Mouse (Mus musculus): Measurements from ENCODE around the gene Traf3ip2.

The Traf3ip2 gene

GRCm38 (mm10) chr10:39606434-39606833, 6.3 kb upstream of the Traf3ip2 start:
- no peak for DNase-seq

DNA sequence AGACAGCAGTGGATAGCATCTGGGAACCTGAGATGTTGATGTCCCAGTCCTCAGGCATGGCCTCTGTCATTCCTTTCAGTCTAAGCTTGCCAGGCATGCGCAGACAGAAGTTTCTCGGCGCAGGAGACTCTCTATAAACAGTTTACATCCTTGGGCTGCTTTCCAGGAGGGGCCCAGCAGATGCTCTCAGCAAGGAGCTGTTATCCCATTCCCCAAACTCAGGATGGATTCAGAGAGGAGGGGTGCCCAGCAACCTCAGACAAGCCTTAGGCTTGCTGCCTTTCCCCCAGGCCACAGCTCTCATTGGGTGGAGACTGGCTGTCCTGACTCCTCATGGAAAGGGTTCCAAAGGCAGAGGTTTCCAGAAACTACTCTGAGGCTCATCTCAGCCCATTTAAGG, 1.5 kb upstream of the Traf3ip2 start:
- no peak for DNase-seq

- no peak for DNase-seq
Observed at GRCm38 (mm10) chr10:39612131-39612530, 603 bp upstream of the Traf3ip2 start.

DNA sequence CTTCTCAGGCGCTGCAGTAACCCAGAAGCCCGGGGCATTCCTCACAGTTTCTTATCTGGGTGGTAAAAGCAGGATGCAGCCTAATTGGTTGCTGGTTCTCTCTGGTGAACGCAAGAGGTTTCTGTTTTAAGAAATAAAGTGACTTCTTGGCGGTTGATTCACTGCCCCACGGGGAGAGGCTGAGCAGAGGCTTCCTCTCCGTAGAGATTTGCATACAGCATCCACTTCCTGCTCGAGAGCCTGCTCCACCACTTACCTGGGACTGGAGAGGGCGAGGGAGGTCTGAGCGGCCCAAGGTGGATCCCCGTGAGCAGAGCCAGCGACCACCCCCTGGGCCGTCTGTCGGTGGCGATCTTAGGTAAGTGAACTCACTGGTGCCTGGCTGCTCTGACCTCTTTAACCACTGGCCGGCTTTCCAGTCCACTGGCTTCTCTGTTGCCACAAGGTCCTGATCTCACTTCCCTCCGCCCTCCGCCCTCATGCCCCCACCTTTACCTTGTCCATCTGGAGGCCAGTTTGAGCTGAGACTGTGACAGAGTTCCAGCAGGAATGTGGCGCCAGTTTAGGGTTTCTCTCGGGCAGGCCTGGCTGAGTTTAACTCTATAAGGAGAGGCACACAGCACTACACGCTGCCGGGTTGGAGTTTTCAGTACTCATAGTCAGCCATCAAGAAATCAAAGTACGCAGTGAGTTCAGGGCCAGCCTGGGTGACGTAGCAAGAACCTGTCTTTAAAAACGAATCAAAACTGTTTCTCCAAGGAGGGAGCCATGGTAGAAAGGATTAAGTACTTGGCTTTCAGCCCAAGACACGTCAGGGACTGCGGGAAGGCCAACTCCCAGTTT, 476 bp downstream of the Traf3ip2 start:
- no peak for DNase-seq

- DNase-seq = no peak
Observed at GRCm38 (mm10) chr10:39613973-39614372, 1.2 kb downstream of the Traf3ip2 start.

DNA sequence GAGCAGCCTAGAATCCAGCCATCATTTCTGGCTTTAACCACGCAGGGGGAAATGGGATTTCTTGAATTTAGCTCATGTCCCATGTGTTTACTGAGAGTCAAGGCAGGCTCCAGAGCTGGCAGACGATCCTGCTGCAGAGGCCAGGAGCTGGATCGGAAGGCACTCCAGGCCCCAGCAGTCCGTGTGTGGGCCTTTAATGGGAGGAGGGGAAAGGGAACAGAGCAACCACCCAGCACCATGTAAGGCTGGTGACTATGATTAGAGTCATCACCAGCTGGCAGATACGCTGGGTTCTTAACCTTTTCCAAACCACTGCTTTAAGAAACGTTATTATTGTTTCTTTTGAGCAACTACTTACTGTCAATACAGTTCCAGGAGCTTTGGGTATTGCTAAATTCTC, 1.9 kb downstream of the Traf3ip2 start:
- no peak for DNase-seq

DNA sequence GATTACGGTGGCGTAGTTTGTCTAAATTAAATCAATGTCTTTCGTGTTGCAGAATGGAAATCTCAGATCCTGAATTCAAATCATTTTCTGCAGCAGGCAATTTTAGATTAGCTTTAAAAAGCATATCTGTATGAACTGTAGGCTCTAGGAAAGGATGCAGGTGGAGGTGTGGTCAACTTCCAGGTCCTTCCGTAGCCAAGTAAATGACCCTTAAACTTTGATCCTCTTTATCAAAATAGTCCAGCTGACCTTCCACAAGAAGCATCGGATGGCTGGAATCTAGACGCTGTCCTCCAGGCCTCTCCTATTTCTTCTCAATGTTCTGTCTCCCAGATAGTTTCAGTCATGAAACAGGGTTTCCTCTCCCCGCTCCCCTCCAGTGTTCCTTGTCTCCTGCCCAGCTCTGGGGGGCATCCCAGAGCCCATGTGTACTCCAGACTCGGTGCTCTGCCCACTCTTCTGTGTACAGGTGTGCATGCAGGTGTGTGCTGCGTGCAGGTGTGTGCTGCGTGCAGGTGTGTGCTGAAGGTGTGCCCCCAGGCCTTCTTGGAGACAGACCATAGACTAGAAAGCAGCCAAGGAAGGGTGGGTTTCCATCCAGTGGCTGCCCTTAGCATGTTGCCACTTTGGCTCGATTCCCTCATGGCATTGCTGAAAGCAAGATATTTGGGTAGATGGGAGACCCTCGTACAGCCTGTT, 2.9 kb downstream of the Traf3ip2 start:
- no peak for DNase-seq

GRCm38 (mm10) chr10:39616230-39616590, 3.5 kb downstream of the Traf3ip2 start:
- no peak for DNase-seq

GRCm38 (mm10) chr10:39616626-39617025, 3.9 kb downstream of the Traf3ip2 start:
- DNase-seq = no peak

- DNase-seq = no peak
Observed at GRCm38 (mm10) chr10:39618431-39618830, 5.7 kb downstream of the Traf3ip2 start.

GRCm38 (mm10) chr10:39620626-39621025, 7.9 kb downstream of the Traf3ip2 start:
- no peak for DNase-seq

DNA sequence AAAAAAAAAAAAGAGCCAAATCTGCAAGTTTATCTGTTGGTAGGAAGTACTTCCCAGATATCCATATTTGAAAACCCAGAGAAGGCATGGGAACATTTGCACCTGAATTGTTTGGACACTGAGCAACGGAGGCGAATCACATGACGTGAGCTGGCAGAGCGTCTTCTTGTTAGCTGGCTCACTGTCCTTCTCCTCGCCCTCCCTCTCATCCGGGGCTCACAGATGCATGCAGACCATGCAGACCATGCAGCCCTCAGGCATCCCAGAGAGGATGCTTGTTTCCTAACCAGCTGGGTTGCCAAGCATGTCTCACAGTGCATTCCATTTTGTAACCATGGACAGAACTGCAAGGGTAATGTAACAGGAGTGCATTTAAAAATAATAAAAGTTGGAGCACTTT, 11.1 kb downstream of the Traf3ip2 start:
- no peak for DNase-seq

DNA sequence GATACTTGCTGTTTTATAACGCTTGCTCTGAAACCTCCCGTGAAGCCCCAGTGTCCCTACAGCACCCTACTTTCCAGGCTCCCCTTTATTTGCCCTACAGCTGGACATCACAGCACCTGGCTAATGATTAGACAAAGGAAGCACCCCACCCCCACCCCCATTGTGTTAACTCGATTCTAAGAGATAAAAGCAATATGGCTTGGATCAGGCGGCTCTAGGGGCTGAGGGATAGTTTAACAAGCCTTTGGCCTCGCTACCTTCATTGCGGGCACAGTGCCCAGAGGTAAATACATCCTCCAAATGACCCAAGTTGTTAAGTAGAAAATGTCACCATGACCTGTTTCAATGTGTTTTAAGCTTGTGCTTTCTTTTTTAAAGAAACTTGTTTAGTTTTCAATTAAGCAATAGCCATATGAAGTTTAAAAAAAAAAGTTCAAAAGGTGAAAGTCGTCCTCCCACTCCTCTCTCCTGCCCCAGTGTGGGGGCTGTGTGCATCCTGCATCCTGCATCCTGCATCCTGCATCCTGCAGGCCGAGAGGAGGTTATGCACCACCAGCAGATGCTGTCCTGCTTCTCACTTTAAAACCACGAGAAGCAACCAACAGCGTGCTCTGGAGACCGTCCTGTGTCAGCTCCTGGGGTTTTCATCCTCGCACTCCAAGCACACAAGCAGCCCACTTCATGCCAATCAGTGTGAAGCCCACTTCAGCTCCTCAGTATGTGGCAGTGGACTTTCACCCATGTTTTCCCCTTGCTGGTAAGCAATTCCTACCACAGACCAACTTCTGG, 12.3 kb downstream of the Traf3ip2 start:
- DNase-seq = no peak

- DNase-seq = no peak
Observed at GRCm38 (mm10) chr10:39625626-39626260, 13.0 kb downstream of the Traf3ip2 start.

DNA sequence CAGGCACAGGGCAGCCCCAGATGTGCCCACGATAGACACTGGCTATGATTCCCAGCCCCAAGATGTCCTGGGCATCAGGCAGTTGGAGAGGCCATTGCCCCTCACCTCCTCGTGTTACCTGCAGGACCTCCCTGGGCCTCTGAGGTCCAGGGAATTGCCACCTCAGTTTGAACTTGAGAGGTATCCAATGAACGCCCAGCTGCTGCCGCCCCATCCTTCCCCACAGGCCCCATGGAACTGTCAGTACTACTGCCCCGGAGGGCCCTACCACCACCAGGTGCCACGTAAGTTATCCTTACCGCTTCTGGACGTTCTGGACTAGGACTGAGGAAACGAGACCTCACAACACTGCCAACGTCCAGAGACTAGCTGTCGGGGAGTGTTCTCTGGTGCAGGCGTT, 13.6 kb downstream of the Traf3ip2 start:
- DNase-seq = no peak

GRCm38 (mm10) chr10:39628799-39629517, 16.2 kb downstream of the Traf3ip2 start:
- DNase-seq = no peak

GRCm38 (mm10) chr10:39629746-39630552, 17.2 kb downstream of the Traf3ip2 start:
- DNase-seq = peak; percentile 70

DNA sequence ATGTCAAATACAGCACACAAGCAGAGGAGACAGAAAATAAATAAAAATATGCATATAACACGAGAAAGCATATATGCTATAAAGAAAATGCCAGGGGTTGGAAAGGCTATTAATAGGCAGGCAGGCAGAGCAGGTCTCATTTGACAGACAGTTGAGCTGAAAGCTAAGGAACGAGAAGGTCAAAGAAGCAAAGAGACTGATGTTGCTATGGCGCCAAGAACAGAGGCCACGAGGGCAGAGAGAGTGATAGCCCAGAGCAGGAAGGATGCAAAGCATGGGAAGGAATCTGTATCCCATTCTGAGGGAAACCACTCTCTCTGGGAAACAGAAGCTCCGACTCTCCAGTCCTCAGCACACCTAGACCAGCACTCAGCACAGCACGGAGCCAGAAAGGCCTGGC, 18.1 kb downstream of the Traf3ip2 start:
- DNase-seq = no peak

DNA sequence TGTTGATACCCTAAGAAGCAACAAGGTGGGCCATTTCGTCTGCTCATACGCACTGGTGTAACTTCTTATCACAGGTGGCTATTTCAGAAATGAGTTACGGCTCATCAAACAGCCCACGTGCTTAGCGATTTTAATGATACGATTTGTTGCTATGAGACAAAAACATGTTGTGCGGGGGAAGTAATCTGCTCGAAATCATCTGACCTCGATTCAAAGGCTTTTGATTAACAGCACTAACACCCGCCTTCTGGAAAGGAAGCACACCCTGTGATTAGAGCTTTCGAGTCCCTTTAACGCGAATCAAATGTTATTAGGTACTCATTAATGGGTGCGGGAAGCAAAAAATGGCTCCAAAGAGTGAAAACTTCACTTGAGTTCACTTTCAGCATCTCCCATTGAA, 18.9 kb downstream of the Traf3ip2 start:
- DNase-seq = no peak

- no peak for DNase-seq
Observed at GRCm38 (mm10) chr10:39633379-39633778, 20.6 kb downstream of the Traf3ip2 start.

DNA sequence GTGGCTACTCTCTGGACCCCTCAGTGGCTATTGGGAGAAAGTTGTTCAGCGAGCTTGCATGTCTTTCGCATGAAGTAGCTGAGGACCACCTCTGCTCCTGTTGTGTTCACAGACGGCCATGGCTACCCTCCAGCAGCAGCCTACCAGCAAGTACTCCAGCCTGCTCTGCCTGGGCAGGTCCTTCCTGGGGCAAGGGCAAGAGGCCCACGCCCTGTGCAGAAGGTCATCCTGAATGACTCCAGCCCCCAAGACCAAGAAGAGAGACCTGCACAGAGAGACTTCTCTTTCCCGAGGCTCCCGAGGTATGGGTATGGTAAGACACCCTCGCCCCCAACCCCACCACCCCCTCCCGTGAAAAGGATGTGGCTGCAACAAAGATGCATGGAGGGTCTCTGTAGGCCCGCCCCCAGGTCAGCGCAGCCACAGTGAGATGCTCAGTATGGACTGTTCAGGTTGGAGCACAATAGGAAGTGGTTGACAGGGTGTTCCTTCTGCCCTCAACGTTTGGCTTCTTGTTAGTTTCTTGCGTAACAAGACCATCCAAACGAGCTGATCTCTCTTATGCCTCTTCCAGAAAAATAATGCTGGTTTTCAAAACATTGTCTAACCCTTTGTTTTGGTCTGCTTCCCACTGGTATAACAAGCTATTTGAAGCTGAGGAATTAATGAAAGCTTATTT, 21.8 kb downstream of the Traf3ip2 start:
- no peak for DNase-seq
